Mouse (Mus musculus): ENCODE measurements around the gene Taok1.
A peak's percentile ranks its signal among the peaks of the same experiment; 100 is the strongest.

Gene Taok1

GRCm38 (mm10) chr11:77507426-77507825 lies 100.2 kb downstream of the Taok1 start:
- DNase-seq = no peak

GRCm38 (mm10) chr11:77506941-77507340 lies 100.7 kb downstream of the Taok1 start:
- no peak for DNase-seq

DNA sequence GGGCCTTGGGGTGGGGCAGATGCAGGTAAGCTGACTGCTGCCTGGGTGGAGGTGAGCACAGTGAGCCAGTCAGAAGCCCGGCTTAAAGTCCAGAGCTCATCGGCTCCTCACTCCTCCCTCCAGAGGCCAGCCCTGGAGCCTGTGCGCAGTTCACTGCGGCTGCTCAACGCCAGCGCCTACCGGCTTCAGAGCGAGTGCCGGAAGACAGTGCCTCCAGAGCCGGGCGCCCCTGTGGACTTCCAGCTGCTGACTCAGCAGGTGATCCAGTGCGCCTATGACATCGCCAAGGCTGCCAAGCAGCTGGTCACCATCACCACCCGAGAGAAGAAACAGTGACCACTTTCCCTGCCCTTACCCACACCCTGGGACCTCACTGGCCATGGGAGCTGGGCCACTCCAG lies 101.3 kb downstream of the Taok1 start:
- DNase-seq = no peak

GRCm38 (mm10) chr11:77505291-77505980 lies 102.2 kb downstream of the Taok1 start:
- no peak for DNase-seq

DNA sequence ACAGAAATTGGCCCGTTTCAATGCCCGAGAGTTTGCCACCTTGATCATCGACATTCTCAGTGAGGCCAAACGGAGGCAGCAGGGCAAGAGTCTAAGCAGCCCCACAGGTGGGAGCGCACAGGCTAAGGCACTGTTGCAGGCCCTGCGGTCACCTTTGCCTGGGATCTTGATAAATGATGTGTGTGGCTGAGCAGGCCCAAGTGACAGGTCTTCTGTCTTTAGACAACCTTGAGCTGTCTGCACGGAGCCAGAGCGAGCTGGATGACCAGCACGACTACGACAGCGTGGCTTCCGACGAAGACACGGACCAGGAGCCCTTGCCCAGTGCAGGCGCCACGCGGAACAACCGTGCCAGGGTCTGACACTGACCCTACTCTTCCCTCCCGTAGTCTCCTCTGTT lies 103.2 kb downstream of the Taok1 start:
- no peak for DNase-seq

GRCm38 (mm10) chr11:77503511-77503910 lies 104.1 kb downstream of the Taok1 start:
- DNase-seq = peak; percentile 50

- no peak for DNase-seq
Measured at GRCm38 (mm10) chr11:77502481-77502880, 105.1 kb downstream of the Taok1 start.

DNA sequence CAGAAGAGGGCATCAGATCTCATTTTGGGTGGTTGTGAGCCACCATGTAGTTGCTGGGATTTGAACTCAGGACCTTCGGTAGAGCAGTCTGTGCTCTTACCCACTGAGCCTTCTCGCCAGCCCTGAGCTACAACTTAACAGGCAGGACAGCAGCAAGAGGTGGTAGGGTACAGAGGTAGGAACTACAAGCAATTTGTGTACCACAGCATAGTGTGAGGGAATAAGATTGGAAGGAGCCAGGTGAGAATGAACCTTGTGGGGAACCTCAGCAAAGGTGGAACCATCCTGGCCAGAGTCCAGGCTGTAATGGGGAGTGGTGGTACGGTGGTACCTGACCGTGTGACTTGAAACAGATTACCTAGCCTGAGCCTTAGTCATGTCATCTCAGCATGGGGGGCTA lies 105.6 kb downstream of the Taok1 start:
- no peak for DNase-seq

GRCm38 (mm10) chr11:77501392-77501791 lies 106.2 kb downstream of the Taok1 start:
- DNase-seq = peak; percentile 92

DNA sequence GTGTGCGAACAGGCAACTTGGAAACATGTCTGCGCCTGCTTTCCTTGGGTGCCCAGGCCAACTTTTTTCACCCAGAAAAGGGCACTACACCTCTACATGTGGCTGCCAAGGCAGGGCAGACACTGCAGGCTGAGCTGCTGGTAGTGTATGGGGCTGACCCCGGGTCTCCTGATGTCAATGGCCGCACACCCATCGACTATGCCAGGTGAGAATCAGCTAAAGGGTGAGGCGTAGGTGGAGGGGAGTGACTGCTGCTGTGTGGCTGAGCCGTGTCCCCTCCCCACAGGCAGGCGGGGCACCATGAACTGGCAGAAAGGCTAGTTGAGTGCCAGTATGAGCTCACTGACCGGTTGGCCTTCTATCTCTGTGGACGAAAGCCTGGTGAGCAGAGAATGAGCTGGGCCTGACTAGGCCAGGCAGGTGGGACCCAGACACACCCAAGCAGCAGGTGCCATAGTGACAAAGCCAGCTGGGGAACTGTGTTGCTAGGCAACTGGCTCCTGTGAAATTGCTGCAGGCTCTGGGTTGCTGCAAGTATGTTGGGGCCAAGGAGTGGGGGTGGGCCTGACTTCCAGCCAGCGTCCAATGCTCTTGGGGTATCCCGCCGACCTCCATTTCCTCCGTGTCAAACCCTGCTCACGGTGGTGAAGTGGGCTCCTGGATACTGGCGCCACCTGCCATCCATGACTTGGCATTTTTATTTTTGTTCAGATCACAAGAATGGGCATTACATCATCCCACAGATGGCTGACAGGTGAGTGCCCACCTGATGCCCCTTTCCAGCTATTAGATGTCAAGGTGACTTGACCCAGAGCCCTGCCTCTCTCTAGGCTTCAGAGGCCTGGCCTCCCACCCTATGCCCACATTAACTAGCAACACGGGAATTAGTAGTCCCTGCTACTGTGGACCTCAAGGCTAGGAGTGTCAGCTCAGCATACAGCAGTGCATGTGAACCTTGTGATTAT lies 107.0 kb downstream of the Taok1 start:
- DNase-seq = peak; percentile 16

GRCm38 (mm10) chr11:77499354-77499753 lies 108.3 kb downstream of the Taok1 start:
- no peak for DNase-seq

DNA sequence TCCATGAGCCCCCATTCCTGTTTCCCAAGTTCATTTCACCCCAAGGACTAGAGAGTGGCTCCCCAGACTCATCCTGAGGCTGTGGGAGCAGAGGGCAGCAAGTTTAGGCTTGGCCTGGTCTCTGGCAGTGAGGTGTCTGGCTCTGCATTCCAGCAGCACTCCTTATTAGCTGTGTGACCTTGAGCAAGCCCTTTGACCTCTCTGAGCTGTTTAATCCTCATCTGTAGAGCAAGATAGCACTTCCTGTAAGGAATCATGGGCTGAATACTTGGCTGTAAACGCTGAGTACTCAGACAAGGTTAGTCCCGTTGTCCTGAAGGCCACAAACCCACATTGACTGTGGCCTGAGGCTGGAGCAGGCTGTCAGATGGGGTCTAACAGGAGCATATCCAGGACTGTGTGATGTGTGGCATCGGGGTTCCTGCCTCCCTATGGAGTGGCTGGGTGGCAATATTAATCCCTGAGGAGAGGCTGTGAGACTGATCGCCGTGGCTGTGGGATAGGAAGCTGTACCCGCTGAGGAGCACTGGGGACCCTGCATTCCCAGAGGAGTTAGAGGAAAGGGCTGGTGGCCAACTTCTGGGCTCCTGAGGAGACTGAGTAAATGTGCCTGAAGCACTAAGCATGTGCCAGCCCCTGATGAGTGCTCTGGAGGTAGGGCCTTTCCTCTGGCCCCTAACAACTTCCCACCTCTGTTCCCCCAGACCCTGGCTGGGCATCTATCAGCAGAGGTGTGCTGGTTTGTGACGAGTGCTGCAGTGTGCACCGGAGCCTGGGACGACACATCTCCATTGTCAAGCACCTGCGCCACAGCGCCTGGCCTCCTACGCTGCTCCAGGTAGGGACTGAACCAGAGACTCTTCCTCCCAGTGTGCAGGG lies 109.1 kb downstream of the Taok1 start:
- DNase-seq = no peak

DNA sequence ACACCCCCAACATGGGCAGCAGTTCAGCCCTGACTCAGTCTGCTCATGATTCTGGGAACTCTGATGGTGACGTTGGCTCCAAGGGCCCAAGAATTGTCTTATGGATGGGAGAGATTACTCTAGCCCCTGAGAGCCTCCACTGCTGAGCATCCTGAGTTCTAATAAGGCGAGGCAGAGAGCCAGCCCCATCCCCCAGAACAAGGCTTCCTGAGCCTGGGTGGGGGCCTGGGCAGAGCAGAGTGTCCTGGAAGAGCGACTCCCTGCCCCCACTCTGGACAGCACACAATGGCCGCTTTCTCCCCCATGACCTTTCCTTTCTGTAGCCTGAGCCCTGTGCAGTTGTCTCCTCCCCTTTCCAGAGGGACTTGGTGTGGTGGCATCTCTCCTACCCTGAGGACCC lies 109.8 kb downstream of the Taok1 start:
- peak; percentile 82 for DNase-seq

- peak; percentile 93 for DNase-seq
Measured at GRCm38 (mm10) chr11:77497341-77497756, 110.3 kb downstream of the Taok1 start.

GRCm38 (mm10) chr11:77495507-77495906 lies 112.1 kb downstream of the Taok1 start:
- no peak for DNase-seq

DNA sequence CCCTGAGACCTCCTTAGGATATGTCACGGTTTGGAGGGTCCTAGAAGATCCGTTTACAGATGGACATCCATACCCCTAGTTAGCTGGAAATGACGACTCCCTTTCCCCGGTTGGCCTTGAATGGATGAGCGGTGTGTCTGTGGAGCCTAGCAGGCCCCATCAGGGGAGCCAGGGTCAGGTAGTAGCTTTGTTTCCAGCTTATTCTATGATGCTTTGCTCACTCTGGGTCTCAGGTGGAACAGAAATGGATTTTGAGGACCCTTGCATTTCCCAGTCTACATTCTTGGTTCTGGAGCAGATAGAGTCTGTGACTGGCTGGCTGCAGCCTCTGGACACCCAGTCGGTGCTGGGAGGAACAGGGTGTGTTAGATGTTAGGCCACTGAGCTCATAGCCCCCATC lies 112.8 kb downstream of the Taok1 start:
- DNase-seq = no peak

DNA sequence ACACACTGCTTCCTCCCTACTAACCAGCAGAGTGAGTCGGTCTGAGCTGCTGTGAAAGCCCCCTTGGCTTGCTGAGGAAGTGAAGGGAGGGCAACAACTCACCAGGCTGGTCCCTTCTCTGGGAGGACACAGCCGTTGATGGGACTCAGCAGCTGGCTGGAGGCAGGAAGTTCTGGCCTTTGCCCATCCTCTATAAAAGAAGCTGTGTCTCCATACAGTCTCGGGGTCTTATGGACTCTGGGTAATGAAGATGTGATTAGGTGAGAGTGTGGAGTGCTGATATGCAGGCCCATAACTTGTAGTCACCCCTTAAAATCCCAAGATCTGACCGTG lies 113.3 kb downstream of the Taok1 start:
- DNase-seq = no peak

GRCm38 (mm10) chr11:77493512-77494343 lies 113.9 kb downstream of the Taok1 start, which contains the start of gene Git1:
TSS of gene Git1 (plus strand) at chr11:77493562.
- DNase-seq = peak; percentile 44

DNA sequence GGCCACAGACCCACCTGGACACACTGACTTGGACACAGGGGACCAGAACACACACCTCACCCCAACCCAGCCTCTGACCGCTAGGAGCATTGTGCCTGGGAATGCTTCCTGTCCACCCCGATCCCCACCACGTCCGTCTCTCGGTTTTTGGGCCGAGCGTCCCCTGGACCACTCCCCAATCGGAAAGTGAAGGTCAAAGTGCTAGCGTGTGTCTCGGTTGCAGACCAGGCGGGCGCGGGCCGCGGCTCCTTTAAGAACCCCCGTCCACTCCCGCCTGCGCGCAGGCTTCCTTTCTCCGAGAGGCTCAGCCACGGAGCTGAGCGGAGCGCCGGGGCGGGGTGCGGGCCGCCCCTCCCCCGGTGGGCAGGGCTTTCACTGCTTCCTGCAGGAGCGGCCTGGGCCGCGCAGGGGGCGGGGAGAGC lies 114.7 kb downstream of the Taok1 start:
- peak; percentile 97 for DNase-seq

GRCm38 (mm10) chr11:77492311-77492871 lies 115.2 kb downstream of the Taok1 start:
- no peak for DNase-seq

GRCm38 (mm10) chr11:77491502-77492291 lies 115.9 kb downstream of the Taok1 start:
- DNase-seq = peak; percentile 67
